Mouse (Mus musculus) midbrain, postnatal 0 days (tissue): ENCODE results near the gene Nfic. TPM values are rescaled to one million over a fixed set of nuclear protein-coding genes. Genes with fewer than 3 reads are reported as not detected.
A peak's percentile ranks its signal among the peaks of the same experiment; 100 is the strongest.

Experiments used
- ATAC-seq: fragments of 200-750 bp; cut with Nextera tagmentation; 2 replicates; pipeline ENCODE4 v1.8.0; 2017; ENCODE audit warnings: moderate number of reproducible peaks, mild to moderate bottlenecking, moderate TSS enrichment, moderate library complexity; ENCODE audit not compliant: low FRiP score
- DNase-seq: peaks from one replicate; pipeline ENCODE4 v3.0.0-alpha.2; 2015; ENCODE audit warnings: low spot score
- H3K27ac ChIP-seq: fragments of 300-500 bp; sonication (generic); 2 replicates; pipeline ENCODE4 v1.5.1; 2014; ENCODE audit warnings: low read depth, mild to moderate bottlenecking, low read length, mixed read lengths
- H3K27me3 ChIP-seq: fragments of 300-500 bp; sonication (generic); 2 replicates; pipeline ENCODE4 v1.6.1; 2014; ENCODE audit warnings: low read length, control low read depth, mixed read lengths; ENCODE audit not compliant: insufficient read depth
- H3K36me3 ChIP-seq: fragments of 300-500 bp; sonication (generic); 2 replicates; pipeline ENCODE4 v1.6.1; 2014; ENCODE audit warnings: low read length, control low read depth, mixed read lengths; ENCODE audit not compliant: insufficient read depth
- H3K4me1 ChIP-seq: fragments of 300-500 bp; sonication (generic); 2 replicates; pipeline ENCODE4 v1.6.1; 2014; ENCODE audit warnings: mild to moderate bottlenecking, control low read depth, antibody characterized with exemption, low read length, mixed read lengths; ENCODE audit not compliant: insufficient read depth
- H3K4me2 ChIP-seq: fragments of 300-500 bp; sonication (generic); 2 replicates; pipeline ENCODE4 v1.6.1; 2014; ENCODE audit warnings: low read depth, mild to moderate bottlenecking, low read length, mixed read lengths; ENCODE audit not compliant: poor library complexity, severe bottlenecking
- H3K4me3 ChIP-seq: fragments of 300-500 bp; sonication (generic); 2 replicates; pipeline ENCODE4 v1.5.1; 2014; ENCODE audit warnings: low read depth, mild to moderate bottlenecking, low read length, moderate library complexity
- H3K9ac ChIP-seq: fragments of 300-500 bp; sonication (generic); replicated peaks from 2 replicates; pipeline ENCODE4 v1.6.1; 2014; ENCODE audit warnings: mild to moderate bottlenecking, low read length, moderate library complexity, mixed read lengths; ENCODE audit not compliant: poor library complexity, severe bottlenecking
- H3K9me3 ChIP-seq: fragments of 300-500 bp; sonication (generic); 2 replicates; pipeline ENCODE4 v1.6.1; 2016; ENCODE audit warnings: low read length, control low read depth
- CTCF ChIP-seq: IDR thresholded peaks from 2 replicates; pipeline ENCODE4 v1.5.1; 2016; ENCODE audit warnings: antibody characterized with exemption, mild to moderate bottlenecking
- WGBS: fragments of 180-500 bp; shearing (Covaris S2); extraction: QIAGEN DNeasy Blood & Tissue Kit; methylation state at CpG from one replicate; pipeline ENCODE4 v1.1.7; 2014; 5-methylcytosine and 5-hydroxymethylcytosine counted together
- polyA plus RNA-seq: library from polyadenylated mRNA; unstranded; fragments of >200 nt; fragmentation: Nextera tagmentation; extraction: Ambion mirVana; gene quantifications from 2 replicates; pipeline ENCODE4 v1.2.1, GENCODE M21; 2015
- total RNA-seq: library from RNA; depleted of rRNA; stranded (reverse); fragments of >200 nt; gene quantifications from 2 replicates; pipeline ENCODE4 v1.2.3, GENCODE M21; 2014; rRNA removed

Gene Nfic
- 16.2 and 17.4 TPM in 2 replicates for total RNA-seq
- polyA plus RNA-seq: 19.1 and 21.3 TPM in 2 replicates

GRCm38 (mm10) chr10:81455181-81455895 is at the start of gene Nfic:
Gene Nfic (minus strand): TSS chr10:81455635.
- DNase-seq (no peak), ATAC-seq (no peak)
- Histone ChIP-seq H3K4me2 (no peak within 1 kb of the TSS), H3K27ac (no peak within 1 kb of the TSS), H3K4me1 (no peaks in the 10 kb centered on the region), H3K27me3 (peaks cover 40% of the 10 kb centered on the region), H3K9me3 (no peaks in the 10 kb centered on the region), H3K36me3 (no peaks in the 10 kb centered on the region), H3K4me3 (no peak within 1 kb of the TSS), H3K9ac (no peak within 1 kb of the TSS)
- no peak for TF ChIP-seq CTCF
- WGBS: 62% methylated on average over 28 of the region's 28 CpGs

GRCm38 (mm10) chr10:81502658-81503057 is 47.2 kb upstream of the Nfic start:
- Histone ChIP-seq H3K27me3 (no peaks in the 10 kb centered on the region), H3K27ac (no peak overlapping the region), H3K9me3 (no peaks in the 10 kb centered on the region), H3K9ac (0 out of 2 replicates have a peak overlapping the region, but pooled peaks have one; percentile 48), H3K4me2 (peak overlapping the region; percentile 64), H3K36me3 (no peaks in the 10 kb centered on the region), H3K4me3 (peak overlapping the region; percentile 36), H3K4me1 (no peaks in the 10 kb centered on the region)
- DNase-seq (peak; percentile 66), ATAC-seq (peak; percentile 47; the same call in 1 of the 2 replicates)
- 6% methylated on average over 36 of the region's 36 CpGs for WGBS
- TF ChIP-seq CTCF: peak; percentile 98

- Histone ChIP-seq H3K9ac (no peak overlapping the region), H3K4me2 (no peak overlapping the region), H3K4me1 (no peaks in the 10 kb centered on the region), H3K9me3 (no peaks in the 10 kb centered on the region), H3K27me3 (no peaks in the 10 kb centered on the region), H3K27ac (no peak overlapping the region), H3K36me3 (no peaks in the 10 kb centered on the region), H3K4me3 (no peak overlapping the region)
- no peak for TF ChIP-seq CTCF
- no peak for DNase-seq
- ATAC-seq: no peak
- 85% methylated on average over 5 of the region's 5 CpGs for WGBS
Measured at GRCm38 (mm10) chr10:81501863-81502262, 46.4 kb upstream of the Nfic start.

- ATAC-seq (no peak), DNase-seq (no peak)
- H3K9me3 ChIP-seq: no peaks in the 10 kb centered on the region
- no peak within 1 kb of the TSS for H3K27ac ChIP-seq
- no peak for TF ChIP-seq CTCF
- peaks cover 4% of the 10 kb centered on the region; the same call in 1 of the 2 replicates for H3K4me1 ChIP-seq
- H3K36me3 ChIP-seq: no peaks in the 10 kb centered on the region
- H3K4me3 ChIP-seq: no peak within 1 kb of the TSS
- no peaks in the 10 kb centered on the region for H3K27me3 ChIP-seq
- no peak within 1 kb of the TSS for H3K4me2 ChIP-seq
- WGBS: 87% methylated on average over 2 of the region's 3 CpGs
- no peak within 1 kb of the TSS for H3K9ac ChIP-seq
Measured at GRCm38 (mm10) chr10:81500032-81500431, 44.6 kb upstream of the Nfic start, which contains the start of gene S1pr4. Gene S1pr4 (minus strand): TSS chr10:81500132.

- H3K9ac ChIP-seq: no peak overlapping the region
- H3K4me2 ChIP-seq: no peak overlapping the region
- H3K4me1 ChIP-seq: peaks cover 6% of the 10 kb centered on the region; the same call in 1 of the 2 replicates
- TF ChIP-seq CTCF: no peak; the same call in 1 of the 2 replicates
- H3K36me3 ChIP-seq: no peaks in the 10 kb centered on the region
- no peaks in the 10 kb centered on the region for H3K27me3 ChIP-seq
- WGBS: 76% methylated on average over 23 of the region's 23 CpGs
- no peaks in the 10 kb centered on the region for H3K9me3 ChIP-seq
- DNase-seq: no peak
- H3K4me3 ChIP-seq: no peak overlapping the region
- ATAC-seq: no peak
- no peak overlapping the region for H3K27ac ChIP-seq
Measured at GRCm38 (mm10) chr10:81499250-81499901, 43.9 kb upstream of the Nfic start.
